Mouse (Mus musculus): ENCODE data around the gene Lrrc4. TPM values are rescaled to one million over a fixed set of nuclear protein-coding genes. Genes with fewer than 3 reads are reported as not detected.

Gene Lrrc4
- total RNA-seq, 4 experiments from 2014 or later, result 0.22 to 0.38 (median 0.23) TPM

DNA sequence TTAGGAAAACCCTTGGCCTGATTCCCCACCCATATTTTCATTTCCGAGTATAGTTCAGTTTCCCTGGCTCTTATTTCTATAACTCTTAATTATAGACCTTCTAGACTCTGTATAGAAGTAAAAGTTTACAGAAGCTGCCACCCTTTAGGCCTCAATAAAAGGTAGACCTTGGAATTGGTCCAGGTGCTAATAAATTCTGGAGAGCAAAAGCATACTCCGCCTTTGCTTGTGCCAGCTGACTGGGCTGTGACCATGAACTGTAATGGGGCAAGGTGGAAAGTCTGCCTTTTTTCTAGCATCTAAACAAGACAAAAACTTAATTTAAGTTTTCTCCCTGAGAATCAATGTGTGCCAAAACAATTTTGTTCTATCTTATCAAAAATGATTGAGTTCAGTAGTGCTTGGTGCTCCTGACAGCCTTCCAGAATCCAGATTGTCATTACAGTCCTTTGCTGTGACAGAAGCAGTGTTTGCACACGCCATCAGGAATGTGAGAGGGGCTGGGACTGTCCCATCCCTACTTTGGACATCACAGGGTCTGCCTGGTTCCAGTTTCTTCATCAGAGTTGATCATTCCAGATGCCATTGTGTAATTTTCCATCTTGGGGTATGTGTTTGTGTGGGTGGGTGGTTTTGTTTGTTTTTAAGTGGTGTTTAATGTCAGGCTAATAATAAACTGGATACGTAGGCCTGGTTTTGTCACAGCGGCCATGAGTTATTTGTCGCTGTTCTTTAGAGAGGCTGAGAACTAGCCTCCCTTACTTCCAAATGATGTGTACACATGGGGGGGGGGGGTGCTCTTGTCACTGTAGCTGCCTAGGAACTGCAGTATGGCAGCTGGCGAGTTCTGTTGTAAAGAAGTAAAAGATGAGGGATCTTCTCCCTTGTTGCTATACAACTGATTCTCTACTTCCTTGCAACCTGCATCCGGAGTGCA lies 149.8 kb downstream of the Lrrc4 start:
- DNase-seq (ENCODE audit: low spot score in 2 of 2), result no peak

DNA sequence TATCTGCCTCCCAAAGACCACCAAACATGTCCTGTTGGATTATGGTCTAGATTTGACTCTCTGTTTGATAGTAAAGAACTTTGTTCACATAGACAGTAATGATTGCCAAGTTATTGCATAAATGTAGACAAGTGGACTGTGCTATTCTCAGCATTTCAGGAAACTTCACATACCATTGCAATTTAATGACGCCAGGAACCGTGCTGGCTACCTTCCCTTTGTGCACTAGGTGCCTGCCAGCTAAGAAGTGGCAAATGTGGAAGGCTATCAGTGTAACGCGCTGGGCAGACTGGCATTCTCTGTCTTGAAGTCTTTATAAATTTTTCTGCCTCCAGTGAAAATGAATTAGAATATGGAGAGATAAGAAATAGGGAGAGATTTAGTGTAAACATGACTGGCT lies 151.0 kb downstream of the Lrrc4 start:
- DNase-seq (ENCODE audit: low spot score in 2 of 2), result no peak

DNA sequence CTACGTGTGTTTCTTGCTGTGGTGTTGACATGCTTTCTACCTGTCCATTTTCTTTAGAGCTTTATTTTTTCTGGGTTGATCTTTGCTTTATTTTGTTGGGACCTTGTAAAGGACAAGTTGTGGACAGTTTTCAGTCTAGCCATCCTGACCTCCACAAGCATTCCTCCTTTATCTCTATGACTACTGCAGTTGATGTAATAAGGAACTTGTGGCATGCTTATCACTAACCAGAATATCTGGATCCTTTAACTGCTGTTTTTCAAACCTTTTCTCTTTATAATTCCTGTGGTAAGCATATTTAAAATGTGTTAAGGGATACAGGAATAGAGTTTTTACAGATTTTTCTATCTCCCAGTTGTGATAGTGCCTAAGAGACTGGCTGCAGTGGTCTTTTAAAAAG lies 152.7 kb downstream of the Lrrc4 start:
- no peak for DNase-seq (ENCODE audit: low spot score in 2 of 2)

DNA sequence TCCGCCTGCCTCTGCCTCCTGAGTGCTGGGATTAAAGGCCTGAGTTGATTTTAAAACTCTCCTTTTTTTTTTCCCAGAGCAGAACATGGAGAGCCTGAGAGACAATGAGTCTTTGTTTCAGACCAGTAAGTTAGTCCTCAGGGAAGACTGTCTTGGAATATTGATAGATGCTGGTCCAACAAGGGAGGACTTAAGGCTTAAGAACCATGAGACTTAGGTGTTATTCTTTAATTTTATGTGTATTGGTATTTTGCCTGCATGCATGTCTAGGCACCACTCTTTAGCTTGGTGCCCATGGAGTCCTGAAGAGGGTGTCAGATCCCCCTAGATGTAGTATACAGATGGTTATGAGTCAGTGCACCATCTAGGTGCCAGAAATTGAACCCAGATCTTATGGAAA lies 156.9 kb downstream of the Lrrc4 start:
- DNase-seq (ENCODE audit: low spot score in 2 of 2), result no peak

DNA sequence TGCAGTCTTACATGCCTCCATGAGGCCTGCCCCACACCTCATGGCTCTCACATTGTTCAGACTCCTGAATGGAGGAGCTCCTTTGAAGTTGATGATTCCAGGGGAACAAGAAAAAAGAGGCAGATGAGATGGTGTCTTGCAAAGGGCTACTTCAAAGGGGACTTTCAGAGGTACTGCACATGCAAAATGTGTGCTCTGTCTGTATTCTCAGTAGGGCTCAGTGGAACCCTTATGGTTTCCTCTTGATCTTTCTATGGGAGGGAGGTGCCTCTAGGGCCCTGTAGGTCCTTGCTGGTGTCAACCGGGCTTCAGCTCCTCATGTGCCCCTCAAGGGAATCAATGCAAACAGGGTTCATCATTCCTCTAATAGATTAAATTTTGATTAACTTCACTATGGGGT lies 159.2 kb downstream of the Lrrc4 start:
- no peak for DNase-seq (ENCODE audit: low spot score in 2 of 2)

DNA sequence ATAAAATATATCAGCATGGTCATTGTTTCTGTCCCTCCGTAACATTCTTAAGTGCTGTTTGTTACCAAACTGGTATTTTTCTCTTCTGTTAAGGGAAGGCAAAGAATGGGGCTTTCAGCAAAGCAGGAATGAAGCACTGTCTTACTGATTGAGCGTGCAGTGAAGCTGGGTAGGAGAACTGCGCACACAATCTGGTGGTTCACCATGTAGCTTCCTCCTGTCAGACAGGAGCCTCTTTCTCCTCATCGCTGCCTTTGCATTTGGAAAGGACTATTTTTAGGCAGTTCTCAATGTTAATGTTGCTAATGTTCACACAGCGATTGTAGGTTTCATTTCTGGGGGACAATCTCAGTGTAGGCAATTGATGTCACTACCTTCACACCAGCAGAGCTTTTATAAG lies 162.3 kb downstream of the Lrrc4 start:
- DNase-seq (ENCODE audit: low spot score in 2 of 2), result no peak

DNA sequence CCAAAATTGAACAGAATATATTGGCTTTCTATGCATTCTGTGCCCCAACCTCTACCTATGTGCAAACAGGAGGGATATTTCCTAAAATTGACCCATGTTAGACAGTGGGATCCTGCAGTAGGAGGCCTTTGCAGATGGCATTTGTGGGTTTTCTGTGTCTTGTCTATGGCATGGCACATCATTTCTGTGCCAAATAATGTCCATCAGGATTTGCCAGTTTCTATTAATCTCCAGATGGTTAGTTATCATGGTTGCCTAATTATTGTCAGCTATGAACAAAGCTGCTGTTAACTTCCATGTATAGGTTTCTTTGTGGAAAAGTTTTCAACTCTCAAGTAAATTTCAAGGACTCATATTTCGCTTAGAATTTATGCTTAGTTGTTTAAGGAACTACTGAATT lies 164.0 kb downstream of the Lrrc4 start:
- no peak for DNase-seq (ENCODE audit: low spot score in 2 of 2)

DNA sequence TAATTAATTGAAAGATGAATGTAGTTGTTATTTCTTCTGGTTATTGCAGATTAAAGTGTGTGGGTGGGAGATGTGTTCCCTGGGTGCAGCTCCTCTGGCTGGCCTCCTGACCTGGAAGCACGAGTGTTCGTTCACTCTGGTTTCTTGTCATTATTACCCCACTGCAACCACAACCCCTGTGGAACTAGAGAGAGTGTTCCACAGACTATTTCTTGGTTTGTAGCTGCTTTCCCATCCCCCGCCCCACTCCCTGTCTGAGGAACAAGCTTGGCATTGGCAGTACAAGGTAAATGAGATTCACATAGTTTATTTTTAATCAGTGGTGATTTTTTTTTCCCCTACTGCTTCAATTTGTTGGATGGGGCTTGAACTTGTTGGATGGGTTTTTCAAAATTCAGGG lies 166.8 kb downstream of the Lrrc4 start:
- no peak for DNase-seq (ENCODE audit: low spot score in 2 of 2)

DNA sequence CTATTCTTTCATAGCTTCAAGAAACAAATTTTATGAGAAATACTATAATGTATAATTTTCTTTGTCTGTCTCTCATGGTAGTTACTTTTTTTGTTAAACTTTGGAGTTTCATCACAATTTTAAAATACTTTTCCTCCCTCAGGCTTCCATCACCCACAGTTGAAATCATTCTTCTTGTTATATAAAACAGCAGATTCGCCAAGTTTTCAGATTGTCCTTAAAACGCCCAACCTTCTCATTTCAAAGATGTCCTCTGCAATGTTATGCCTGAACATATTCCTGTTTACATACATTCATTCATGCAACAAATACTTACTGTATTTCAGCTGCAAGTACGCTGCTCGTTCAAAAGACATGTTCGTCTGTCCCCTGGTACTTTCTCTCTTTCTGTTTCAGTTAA lies 167.9 kb downstream of the Lrrc4 start:
- DNase-seq (ENCODE audit: low spot score in 2 of 2), result no peak

DNA sequence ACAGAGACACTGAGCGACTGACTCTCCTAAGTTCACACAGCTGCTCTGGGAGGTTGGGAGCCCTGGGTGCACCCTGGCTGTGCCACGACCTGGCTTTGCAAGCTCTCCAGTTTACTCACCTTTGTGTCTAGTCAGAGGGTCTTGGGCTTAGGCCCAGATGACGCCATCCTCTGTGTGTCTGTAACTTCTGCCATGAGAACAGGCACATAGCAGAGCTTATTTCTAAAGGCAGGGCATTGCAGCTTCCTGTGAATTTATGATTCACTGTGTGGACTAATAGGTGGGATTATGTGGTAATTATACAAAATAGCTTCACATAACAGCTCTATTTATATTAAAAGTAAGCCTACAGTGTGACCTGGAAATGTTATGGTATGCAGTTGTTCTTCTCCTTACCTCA lies 168.5 kb downstream of the Lrrc4 start:
- DNase-seq (ENCODE audit: low spot score in 2 of 2), result no peak

DNA sequence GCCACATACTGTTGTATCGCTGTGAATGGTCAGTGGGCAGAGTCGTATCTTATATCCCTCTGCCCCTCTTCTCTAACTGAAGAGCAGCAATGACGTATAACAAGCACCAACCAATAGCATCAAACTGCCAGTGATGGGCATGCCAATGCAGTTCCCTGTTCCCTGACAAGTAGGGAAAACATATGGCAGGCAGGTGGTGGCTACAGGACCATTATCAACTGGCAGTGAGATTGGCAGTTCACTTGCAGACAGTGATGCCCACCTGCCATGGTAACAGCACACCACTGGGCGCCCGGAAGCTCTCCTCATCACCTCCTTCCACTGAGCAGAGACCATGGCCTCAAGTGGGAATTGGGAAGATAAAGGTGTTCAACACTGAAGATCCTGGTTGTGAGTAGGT lies 175.0 kb downstream of the Lrrc4 start:
- DNase-seq (ENCODE audit: low spot score in 2 of 2), result no peak

DNA sequence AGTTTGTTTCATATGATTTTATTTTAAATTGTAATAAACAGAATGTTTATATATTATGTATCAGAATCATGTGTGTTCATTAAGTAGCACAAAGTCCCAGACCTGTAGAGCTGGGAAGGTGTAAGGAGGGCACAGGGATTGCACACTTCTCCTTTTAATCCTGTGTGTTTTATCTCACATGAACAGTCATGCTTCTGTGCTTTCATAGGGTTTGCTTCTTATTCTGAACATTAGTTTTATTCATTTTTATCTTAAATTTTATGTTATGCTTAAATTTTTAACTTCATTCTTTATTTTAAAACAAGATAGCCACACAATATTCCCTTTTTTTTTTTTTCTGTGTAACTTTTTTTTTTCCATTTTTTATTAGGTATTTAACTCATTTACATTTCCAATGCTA lies 186.3 kb downstream of the Lrrc4 start:
- DNase-seq (ENCODE audit: low spot score in 2 of 2), result no peak

DNA sequence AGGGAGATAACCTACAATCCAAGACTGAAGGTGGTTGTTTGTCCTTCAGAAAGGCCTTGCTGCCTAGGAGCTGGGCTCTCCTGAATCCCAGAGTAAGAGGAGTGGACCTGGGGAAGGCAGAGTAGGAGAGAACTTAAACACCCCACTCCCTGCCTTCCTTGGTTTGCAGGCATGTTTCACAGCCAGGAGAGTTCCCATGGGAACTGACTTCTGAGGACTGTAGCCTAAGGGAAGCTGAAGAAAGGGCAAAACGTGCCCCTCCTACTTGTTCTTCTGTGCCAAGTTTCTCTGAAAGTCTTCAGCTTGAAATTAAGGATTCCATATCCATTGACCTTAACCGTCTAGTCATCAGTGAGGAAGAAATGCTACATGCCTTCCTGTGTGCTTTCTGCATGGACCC lies 188.6 kb downstream of the Lrrc4 start:
- no peak for DNase-seq (ENCODE audit: low spot score in 2 of 2)

DNA sequence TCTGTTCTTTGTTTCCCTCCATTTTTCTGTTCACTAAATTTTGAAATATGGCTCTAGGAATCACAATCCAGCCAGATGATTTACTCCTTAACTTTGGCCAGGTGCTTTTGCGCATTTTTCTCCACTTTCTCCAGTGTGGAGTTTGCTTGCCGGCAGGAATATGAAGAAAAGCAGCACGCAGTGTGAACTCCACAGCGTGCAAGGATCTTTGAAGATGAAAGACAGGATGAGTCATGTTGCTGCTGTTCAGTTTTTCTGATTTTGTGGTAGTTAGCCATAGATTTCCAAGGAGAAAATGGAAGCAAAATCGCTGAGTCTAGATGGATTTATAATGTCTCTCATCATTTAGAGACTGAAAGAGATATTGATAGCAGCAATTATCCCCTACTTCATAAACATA lies 191.5 kb downstream of the Lrrc4 start:
- no peak for DNase-seq (ENCODE audit: low spot score in 2 of 2)

DNA sequence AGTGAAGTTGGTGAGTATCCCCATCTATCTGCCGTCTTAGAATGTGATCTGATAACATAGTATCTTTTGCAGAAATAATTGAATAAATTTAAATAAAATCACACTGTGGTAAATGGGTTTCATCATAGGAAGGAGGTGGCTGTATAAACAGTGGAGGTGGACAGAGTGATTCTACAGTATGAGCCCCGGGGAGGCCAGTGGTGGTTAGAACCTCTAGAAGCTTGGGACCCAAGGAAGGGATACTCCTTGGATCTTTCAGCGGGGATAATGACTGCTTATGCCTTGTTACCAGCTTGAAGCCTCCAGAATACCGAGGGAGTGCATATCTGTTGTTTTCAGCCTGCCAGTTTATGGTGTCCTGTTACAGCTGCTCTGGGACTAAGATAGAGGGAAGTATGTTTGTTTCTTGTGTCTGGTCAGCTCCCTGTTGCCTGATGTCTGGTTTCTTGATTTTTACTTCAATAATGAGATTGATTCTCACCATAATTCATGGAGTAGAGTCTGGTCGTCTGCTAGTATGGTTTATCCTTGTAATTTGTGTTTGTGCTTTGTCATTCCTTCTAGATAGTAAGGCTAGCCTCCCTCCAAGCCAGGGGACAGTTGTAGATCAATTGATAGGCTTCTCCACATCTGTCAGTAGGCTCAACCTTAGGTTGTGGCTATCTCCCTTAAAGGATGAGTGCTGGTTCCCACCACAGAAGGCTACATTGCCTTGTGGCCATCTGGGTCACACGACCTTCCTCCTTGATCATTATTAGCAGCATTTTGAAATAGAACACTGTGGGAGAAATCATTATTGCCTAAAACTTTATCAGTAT lies 195.8 kb downstream of the Lrrc4 start:
- DNase-seq (ENCODE audit: low spot score in 2 of 2), result no peak

DNA sequence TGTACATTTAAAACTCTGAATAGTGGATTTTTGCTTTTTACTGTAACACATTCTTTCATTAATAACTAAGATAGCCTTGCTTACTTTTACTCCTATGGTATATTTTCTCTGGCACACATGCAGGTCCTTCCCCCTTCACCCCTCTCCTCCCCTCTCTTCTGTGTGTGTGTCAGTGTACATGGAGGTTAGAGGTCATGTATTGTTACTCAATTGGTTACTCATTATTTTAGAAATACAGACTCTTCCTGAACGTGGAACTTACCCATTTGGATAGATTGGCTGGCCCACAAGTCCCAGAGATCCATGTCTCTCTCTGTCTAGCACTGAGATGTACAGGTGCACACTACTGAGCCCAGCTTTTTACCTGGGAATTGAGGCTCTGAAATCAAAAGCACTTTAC lies 196.5 kb downstream of the Lrrc4 start:
- no peak for DNase-seq (ENCODE audit: low spot score in 2 of 2)

DNA sequence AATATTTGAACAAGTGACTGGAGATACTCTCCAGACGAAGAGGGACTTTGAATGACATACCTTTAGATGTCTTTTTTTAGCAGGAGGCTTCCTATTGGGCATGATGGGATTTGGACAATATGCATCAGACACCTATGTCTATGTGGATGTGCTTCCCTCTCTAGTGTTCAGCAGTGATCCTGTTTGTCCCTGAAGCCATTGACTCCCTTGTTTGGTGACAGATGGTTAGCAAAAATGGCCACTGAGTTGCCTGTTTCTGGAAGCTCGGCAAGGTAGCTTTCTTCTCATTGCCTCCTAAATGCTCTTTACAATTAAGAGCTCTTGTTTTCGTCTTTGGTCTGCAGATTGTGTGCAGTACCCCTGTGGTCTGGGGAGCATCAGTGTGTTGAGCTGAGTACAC lies 197.9 kb downstream of the Lrrc4 start:
- DNase-seq (ENCODE audit: low spot score in 2 of 2), result no peak

DNA sequence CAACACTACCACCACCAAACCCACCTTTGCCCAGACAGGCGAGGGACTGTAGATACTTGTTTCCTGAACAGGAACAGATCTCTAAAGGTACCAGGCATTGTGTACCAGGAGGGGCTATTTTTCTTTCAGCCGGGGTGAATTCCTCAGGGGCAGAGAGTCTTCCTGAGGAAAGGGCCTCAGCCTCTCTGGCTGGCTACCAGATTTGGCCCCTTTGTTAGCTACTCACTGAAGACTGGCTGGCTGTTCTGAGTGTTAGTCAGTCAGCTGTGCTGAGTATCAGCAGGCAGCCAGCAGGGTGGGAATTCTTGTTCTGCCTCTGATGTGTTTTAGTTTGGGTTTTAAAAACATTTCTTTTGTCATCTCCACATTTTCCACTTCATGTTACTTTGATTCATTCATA lies 198.4 kb downstream of the Lrrc4 start:
- no peak for DNase-seq (ENCODE audit: low spot score in 2 of 2)

DNA sequence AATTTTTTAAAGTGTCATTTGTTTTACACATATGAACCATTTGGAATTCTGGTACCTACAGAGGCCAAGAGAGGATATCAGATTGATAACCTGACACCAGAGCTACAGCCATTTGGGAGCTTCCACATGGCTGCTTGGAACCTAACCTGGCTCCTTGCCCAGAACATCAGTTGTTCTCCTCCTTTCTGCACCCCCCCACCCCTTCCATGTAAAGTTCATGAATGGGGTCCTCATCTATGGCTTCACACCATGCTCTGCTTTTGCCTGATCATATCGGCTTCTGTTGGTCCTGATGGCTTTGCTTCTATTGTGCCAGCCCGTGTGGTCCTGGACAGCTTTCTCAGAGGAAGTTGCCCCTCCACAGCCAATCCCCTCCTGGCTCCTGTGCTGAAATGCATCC lies 200.6 kb downstream of the Lrrc4 start:
- DNase-seq (ENCODE audit: low spot score in 2 of 2), result no peak

DNA sequence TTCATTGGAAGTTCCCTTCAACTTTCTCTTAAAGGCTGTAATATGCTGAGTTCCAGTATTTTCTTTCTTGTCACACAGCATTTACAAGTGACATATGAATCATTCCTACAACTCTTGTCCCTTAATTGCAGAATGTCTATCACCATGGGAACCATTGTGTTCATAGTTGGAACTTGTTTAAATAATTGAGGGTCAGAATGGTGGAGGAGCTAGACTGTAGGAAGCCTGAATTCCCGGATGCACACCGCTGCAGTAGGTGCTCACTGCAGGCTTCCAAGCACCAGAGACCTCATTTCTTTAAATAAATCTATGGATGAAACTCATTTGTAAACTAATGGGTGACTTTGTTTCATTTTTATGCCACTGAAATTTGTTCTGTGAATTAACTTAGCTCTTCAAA lies 201.7 kb downstream of the Lrrc4 start:
- no peak for DNase-seq (ENCODE audit: low spot score in 2 of 2)

DNA sequence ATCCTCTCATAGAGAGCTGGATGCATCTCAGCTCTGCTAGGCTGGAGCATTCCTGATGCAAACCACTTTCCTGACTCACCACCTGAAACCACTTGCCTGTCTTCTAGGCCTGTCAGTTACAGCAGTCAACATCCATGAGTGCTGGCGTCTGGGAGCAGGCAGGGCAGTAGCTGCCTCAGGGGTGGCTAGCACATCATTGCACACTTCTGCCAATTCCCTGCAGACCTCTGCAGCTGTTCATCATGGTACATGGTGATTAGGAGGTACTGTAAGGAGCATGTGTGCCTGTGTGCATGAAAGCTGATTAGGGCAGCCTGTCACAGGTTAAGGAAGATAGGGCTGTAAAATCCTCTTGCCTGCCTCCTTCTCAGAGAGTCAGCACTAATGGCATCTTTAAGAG lies 203.1 kb downstream of the Lrrc4 start:
- DNase-seq (ENCODE audit: low spot score in 2 of 2), result no peak

DNA sequence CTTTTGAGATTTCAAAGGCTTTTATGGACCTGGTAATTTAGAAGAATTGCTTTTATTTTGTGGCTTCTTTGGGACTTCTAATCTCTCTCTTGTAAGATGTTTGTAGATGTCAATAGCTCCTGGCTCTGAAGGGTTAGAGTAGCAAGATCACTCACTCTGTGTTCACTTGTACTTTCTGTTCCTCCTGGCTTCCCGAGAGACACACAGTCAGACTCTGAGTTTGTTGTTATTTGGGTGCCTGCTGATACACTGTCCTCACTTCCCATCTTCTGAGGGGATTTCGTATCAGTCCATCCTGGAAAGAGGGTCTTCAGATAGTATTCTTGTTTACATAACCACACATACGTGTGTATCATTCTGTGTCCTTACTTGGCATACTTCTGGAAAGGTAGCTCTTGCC lies 208.6 kb downstream of the Lrrc4 start:
- no peak for DNase-seq (ENCODE audit: low spot score in 2 of 2)

DNA sequence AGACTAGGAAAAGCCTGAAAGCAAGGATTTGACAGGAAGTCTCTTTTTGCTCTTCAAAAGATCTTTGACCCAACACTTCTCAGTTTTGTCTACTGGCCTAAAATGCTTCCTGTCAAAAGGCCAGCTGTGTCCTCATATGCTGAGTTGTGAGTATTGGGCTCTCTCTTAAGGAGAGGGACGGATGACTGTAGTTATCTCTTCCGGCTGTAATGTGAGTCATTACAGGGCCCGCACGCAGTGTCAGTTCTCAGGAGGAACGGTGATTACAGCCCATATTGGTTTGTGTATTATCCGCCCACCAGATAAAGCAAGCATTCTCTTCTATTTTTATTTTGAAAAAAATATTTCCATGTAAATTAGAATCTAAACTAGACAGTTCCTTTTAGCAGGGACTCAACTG lies 209.0 kb downstream of the Lrrc4 start:
- no peak for DNase-seq (ENCODE audit: low spot score in 2 of 2)
